Mouse (Mus musculus) G1E (cell line): ENCODE measurements around the gene C1qa. TPM values are rescaled to one million over a fixed set of nuclear protein-coding genes. Genes with fewer than 3 reads are reported as not detected.

Experiments
- ATAC-seq: 2 replicates; pipeline ENCODE4 v1.8.0; 2016; ENCODE audit warnings: mild to moderate bottlenecking; ENCODE audit not compliant: insufficient number of reproducible peaks, poor library complexity, low FRiP score, severe bottlenecking; ENCODE audit errors: extremely low read depth
- DNase-seq: peaks from one replicate; pipeline ENCODE4 v3.0.0; 2012; ENCODE audit warnings: low spot score
- H3K27me3 ChIP-seq: 2 replicates; pipeline ENCODE4 v1.6.1; 2012; ENCODE audit warnings: mild to moderate bottlenecking, low read length, inconsistent platforms; ENCODE audit not compliant: insufficient read depth
- H3K36me3 ChIP-seq: replicated peaks from 2 replicates; pipeline ENCODE3; 2012; ENCODE audit warnings: mild to moderate bottlenecking, inconsistent platforms
- H3K4me1 ChIP-seq: 2 replicates; pipeline ENCODE4 v1.6.1; 2012; ENCODE audit warnings: low read depth, low read length, inconsistent platforms, mixed read lengths; ENCODE audit not compliant: insufficient read depth
- H3K4me3 ChIP-seq: 2 replicates; pipeline ENCODE4 v1.5.1; 2012; ENCODE audit warnings: low read depth, mild to moderate bottlenecking, inconsistent platforms, low read length, moderate library complexity, mixed read lengths
- H3K9me3 ChIP-seq: replicated peaks from 2 replicates; pipeline ENCODE4 v1.6.1; 2012; ENCODE audit warnings: inconsistent platforms
- CTCF ChIP-seq: IDR thresholded peaks from 2 replicates; pipeline ENCODE4 v1.5.1; 2012; ENCODE audit warnings: low read depth, low read length, inconsistent platforms, mixed read lengths
- GATA1 ChIP-seq: IDR thresholded peaks from 2 replicates; pipeline ENCODE4 v1.6.1; 2012; ENCODE audit warnings: borderline replicate concordance, low read length, inconsistent platforms, mixed read lengths
- GATA2 ChIP-seq: IDR thresholded peaks from 2 replicates; pipeline ENCODE4 v1.6.1; 2012; ENCODE audit warnings: low read depth, low read length, inconsistent platforms, borderline replicate concordance
- POLR2AphosphoS5 ChIP-seq: IDR thresholded peaks from 2 replicates; pipeline ENCODE4 v1.6.1; 2012; ENCODE audit warnings: low read depth, low read length, inconsistent platforms; ENCODE audit not compliant: insufficient replicate concordance
- TAL1 ChIP-seq: conservative IDR thresholded peaks from 2 replicates; pipeline ENCODE4 v1.6.1; 2012; ENCODE audit warnings: low read depth, low read length, inconsistent platforms, mixed read lengths
- polyA plus RNA-seq: library from polyadenylated mRNA; stranded (reverse); fragments of >175 nt; gene quantifications from 2 replicates; pipeline ENCODE4 v1.2.3, GENCODE M21; 2012
- total RNA-seq, 2 experiments: library from RNA; stranded (forward) in 1 of 2; stranded (reverse) in 1 of 2; fragments of 200-1000 nt in 1 of 2; fragments of >200 nt in 1 of 2; fragmentation: Nextera tagmentation in 1 of 2; gene quantifications; 2 replicates each; pipeline ENCODE4 v1.2.3; 2014 to 2017

Gene C1qa
- total and polyA plus RNA-seq, 3 experiments, result 7.4 TPM; not detected in 2

GRCm38 (mm10) chr4:136919526-136919925 is 20.9 kb upstream of the C1qa start:
- Histone ChIP-seq H3K36me3 (no peaks in the 10 kb centered on the region), H3K9me3 (no peaks in the 10 kb centered on the region), H3K27me3 (peaks cover 2% of the 10 kb centered on the region; the same call in 1 of the 2 replicates), H3K4me3 (no peak overlapping the region), H3K4me1 (no peaks in the 10 kb centered on the region)
- DNase-seq (no peak), ATAC-seq (no peak)
- no peak for TF ChIP-seq POLR2AphosphoS5

DNA sequence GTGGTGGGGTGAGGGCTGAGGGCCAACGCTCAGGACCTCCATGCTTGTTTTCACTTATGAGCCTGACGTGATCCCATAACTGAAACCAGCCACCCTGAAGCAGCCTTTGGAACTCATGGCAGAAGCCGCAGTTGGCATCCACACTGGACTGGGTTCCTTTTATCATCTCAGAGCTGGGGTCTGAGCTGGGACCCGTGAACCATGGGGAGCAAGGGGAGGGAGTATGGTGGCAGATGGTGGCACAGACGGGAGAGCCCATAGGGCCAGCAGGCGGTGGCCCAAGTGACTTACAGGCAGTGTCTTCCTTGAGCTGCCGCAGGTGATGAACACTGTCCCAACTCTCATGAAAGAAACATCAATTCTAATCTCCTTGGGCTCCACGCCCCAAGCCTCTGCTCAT is 20.2 kb upstream of the C1qa start:
- Histone ChIP-seq H3K4me1 (no peaks in the 10 kb centered on the region), H3K27me3 (peaks cover 2% of the 10 kb centered on the region; the same call in 1 of the 2 replicates), H3K4me3 (no peak overlapping the region), H3K36me3 (no peaks in the 10 kb centered on the region), H3K9me3 (no peaks in the 10 kb centered on the region)
- TF ChIP-seq POLR2AphosphoS5 (no peak), TAL1 (no peak), GATA2 (no peak)
- ATAC-seq (no peak), DNase-seq (no peak)

- no peak overlapping the region for H3K4me3 ChIP-seq
- ATAC-seq (no peak), DNase-seq (no peak)
- H3K27me3 ChIP-seq, result peaks cover 2% of the 10 kb centered on the region; the same call in 1 of the 2 replicates
- H3K9me3 ChIP-seq, result no peaks in the 10 kb centered on the region
- H3K36me3 ChIP-seq, result no peaks in the 10 kb centered on the region
- TF ChIP-seq CTCF, result no peak
- TF ChIP-seq GATA1, result no peak
- no peak for TF ChIP-seq POLR2AphosphoS5
- no peak for TF ChIP-seq GATA2
- no peak for TF ChIP-seq TAL1
- no peaks in the 10 kb centered on the region for H3K4me1 ChIP-seq
Observed at GRCm38 (mm10) chr4:136917165-136917524, 18.5 kb upstream of the C1qa start.

- DNase-seq, result no peak
- H3K4me3 ChIP-seq, result no peak overlapping the region
- H3K36me3 ChIP-seq, result no peaks in the 10 kb centered on the region
- ATAC-seq, result no peak
- no peak for TF ChIP-seq POLR2AphosphoS5
- TF ChIP-seq TAL1, result no peak
- no peak for TF ChIP-seq CTCF
- TF ChIP-seq GATA1, result no peak
- no peak for TF ChIP-seq GATA2
- peaks cover 2% of the 10 kb centered on the region; the same call in 1 of the 2 replicates for H3K27me3 ChIP-seq
- no peaks in the 10 kb centered on the region for H3K9me3 ChIP-seq
- H3K4me1 ChIP-seq, result no peaks in the 10 kb centered on the region
Observed at GRCm38 (mm10) chr4:136916359-136917164, 18.0 kb upstream of the C1qa start.

- Histone ChIP-seq H3K27me3 (peaks cover 2% of the 10 kb centered on the region; the same call in 1 of the 2 replicates), H3K4me1 (no peaks in the 10 kb centered on the region), H3K36me3 (no peaks in the 10 kb centered on the region), H3K4me3 (no peak overlapping the region), H3K9me3 (no peaks in the 10 kb centered on the region)
- ATAC-seq (no peak), DNase-seq (no peak)
- TF ChIP-seq CTCF (no peak), POLR2AphosphoS5 (no peak), TAL1 (no peak)
Observed at GRCm38 (mm10) chr4:136912841-136913240, 14.2 kb upstream of the C1qa start.

GRCm38 (mm10) chr4:136911804-136912203 is 13.2 kb upstream of the C1qa start:
- no peak for DNase-seq
- H3K36me3 ChIP-seq, result no peaks in the 10 kb centered on the region
- H3K4me3 ChIP-seq, result no peak overlapping the region
- peaks cover 2% of the 10 kb centered on the region; the same call in 1 of the 2 replicates for H3K27me3 ChIP-seq
- TF ChIP-seq CTCF (no peak), POLR2AphosphoS5 (no peak), GATA1 (no peak), TAL1 (no peak), GATA2 (no peak)
- ATAC-seq, result no peak
- no peaks in the 10 kb centered on the region for H3K9me3 ChIP-seq
- no peaks in the 10 kb centered on the region for H3K4me1 ChIP-seq

DNA sequence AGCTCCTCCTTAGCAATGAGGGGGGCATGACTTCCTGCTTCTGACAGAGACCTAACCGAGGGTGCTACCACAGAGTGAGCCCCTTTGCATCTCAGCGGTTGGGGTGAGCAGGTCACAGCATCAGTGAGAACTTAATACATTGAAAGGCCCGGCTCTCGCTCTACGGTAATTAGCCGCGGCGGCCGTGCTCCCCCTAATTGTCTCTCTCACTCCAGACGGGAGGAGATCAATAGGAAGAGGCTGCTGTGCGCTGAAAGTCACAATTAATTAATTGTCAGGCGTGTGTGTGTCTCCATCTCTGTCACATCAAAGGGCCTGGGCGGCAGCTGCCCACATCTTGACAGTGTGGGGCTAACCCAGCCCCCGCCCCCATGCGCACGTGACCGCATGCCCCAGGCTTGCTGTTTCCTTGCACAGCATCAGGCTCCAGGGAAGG is 12.6 kb upstream of the C1qa start:
- TF ChIP-seq POLR2AphosphoS5, result no peak
- TF ChIP-seq CTCF, result no peak
- TF ChIP-seq TAL1, result no peak
- no peak for TF ChIP-seq GATA2
- no peak for TF ChIP-seq GATA1
- H3K9me3 ChIP-seq, result no peaks in the 10 kb centered on the region
- no peaks in the 10 kb centered on the region for H3K4me1 ChIP-seq
- H3K27me3 ChIP-seq, result peaks cover 2% of the 10 kb centered on the region; the same call in 1 of the 2 replicates
- ATAC-seq, result no peak
- no peaks in the 10 kb centered on the region for H3K36me3 ChIP-seq
- no peak for DNase-seq
- H3K4me3 ChIP-seq, result no peak overlapping the region
